Mouse (Mus musculus): ENCODE measurements around the gene Pnliprp2. TPM values are rescaled to one million over a fixed set of nuclear protein-coding genes. Genes with fewer than 3 reads are reported as not detected.

Pnliprp2 gene
- polyA plus RNA-seq, 1 experiment: not detected

- Histone ChIP-seq H3K27me3 (replicated peaks; ENCODE audit: control insufficient read depth, insufficient read depth, low read length) (no peaks in the 10 kb centered on the region), H3K4me3 (ENCODE audit: insufficient read depth, low read depth, low read length) (no peak overlapping the region), H3K27ac (ENCODE audit: insufficient read depth, low read depth, low read length) (no peak overlapping the region), H3K4me1 (ENCODE audit: control insufficient read depth, insufficient read depth, low read length) (peaks cover 3% of the 10 kb centered on the region; the same call in 1 of the 2 replicates), H3K36me3 (ENCODE audit: control insufficient read depth, insufficient read depth, low read length) (no peaks in the 10 kb centered on the region)
- 80% methylated on average over 1 of the region's 1 CpGs for WGBS
- no peak for DNase-seq
- TF ChIP-seq POLR2A (IDR thresholded peaks at IDR 0.05; ENCODE audit: low read depth, low read length): no peak
- no peak for TF ChIP-seq CTCF (conservative IDR thresholded peaks at IDR 0.05; ENCODE audit: insufficient read depth, insufficient read length, low read depth, low read length)
Observed at GRCm38 (mm10) chr19:58824316-58824715, 64.8 kb downstream of the Pnliprp2 start.

Other genes with a start within 250 kb of the Pnliprp2 start
- not detected in 2 replicates for gene Ccdc172, start 247.7 kb upstream of the Pnliprp2 start, polyA plus RNA-seq (2012; rRNA removed)
- gene Pnlip, start 107.2 kb upstream of the Pnliprp2 start, polyA plus RNA-seq (2012; rRNA removed): not detected in 2 replicates
- gene Pnliprp1, start 30.8 kb upstream of the Pnliprp2 start, polyA plus RNA-seq (2012; rRNA removed): 0.31 and 0.38 TPM in 2 replicates
- 0.16 TPM in 2 replicates for gene 1700019N19Rik, start 34.7 kb downstream of the Pnliprp2 start, polyA plus RNA-seq (2012; rRNA removed)
- 0.08 and 0.31 TPM in 2 replicates for gene Eno4, start 183.7 kb downstream of the Pnliprp2 start, polyA plus RNA-seq (2012; rRNA removed)
- 17.9 and 21.6 TPM in 2 replicates for gene Hspa12a, start 183.9 kb downstream of the Pnliprp2 start, polyA plus RNA-seq (2012; rRNA removed)

All from kidney, adult 2 months (tissue).